Comparison of ENCODE assay signal across 33 mouse cellular contexts in genomic region chr12:104925765-104926164, GRCm38 (mm10).
DNase-seq lines count a peak whose midpoint lies in the region; ATAC-seq and TF ChIP-seq lines count a peak whose summit lies in the region.
"Had no signal": no experiment of that assay in that cellular context is flagged by ENCODE, and none has a peak within 500 bp of the region (broad histone marks: within the 10 kb centered on the region; RNA-seq: fewer than 3 reads in every experiment).

No protein-coding gene starts in this region.

- TF ChIP-seq CTCF in left cerebral cortex, adult 2 months (IDR thresholded peaks at IDR 0.05) = no peak

- peak; percentile 20 for ATAC-seq in frontal cortex, adult (ENCODE audit: low TSS enrichment)
- no peak for ATAC-seq in midbrain, embryonic 16.5 days
- ATAC-seq in megakaryocyte-erythroid progenitor cell, adult 5-6 weeks (replicated peaks; ENCODE audit: low FRiP score, low TSS enrichment, poor library complexity, severe bottlenecking) = no peak
- ATAC-seq: forebrain, embryonic 16.5 days; hindbrain, postnatal 0 days; intestine, embryonic 15.5 days; lung, postnatal 0 days; Patski had no signal

- H3K4me2 ChIP-seq in midbrain, embryonic 16.5 days (ENCODE audit: low read length) = no peak overlapping the region
- H3K4me2 ChIP-seq: embryonic facial prominence, embryonic 12.5 days; heart, embryonic 15.5 days; intestine, embryonic 15.5 days; liver, embryonic 13.5 days; midbrain, embryonic 12.5 days; neural tube, embryonic 13.5 days had no signal

- H3K4me1 ChIP-seq in limb, embryonic 10.5 days = peaks cover 46% of the 10 kb centered on the region
- peaks cover 23% of the 10 kb centered on the region for H3K4me1 ChIP-seq in midbrain, embryonic 16.5 days (ENCODE audit: control insufficient read depth, insufficient read depth, low read length)
- H3K4me1 ChIP-seq: heart, embryonic 10.5 days; heart, embryonic 15.5 days; liver, embryonic 13.5 days had no signal

- 88% methylated on average over 2 of the region's 2 CpGs for WGBS in limb, embryonic 10.5 days
- WGBS in midbrain, embryonic 16.5 days = 85% methylated on average over 2 of the region's 2 CpGs

- no peaks in the 10 kb centered on the region for H3K9me3 ChIP-seq in limb, embryonic 10.5 days (replicated peaks)
- H3K9me3 ChIP-seq in midbrain, embryonic 16.5 days (replicated peaks; ENCODE audit: control insufficient read depth, low read length, poor library complexity, severe bottlenecking) = no peaks in the 10 kb centered on the region
- H3K9me3 ChIP-seq: embryonic facial prominence, embryonic 12.5 days; G1E; heart, embryonic 10.5 days; heart, embryonic 15.5 days; liver, embryonic 13.5 days; midbrain, embryonic 12.5 days; neural tube, embryonic 13.5 days had no signal

- no peak overlapping the region for H3K4me3 ChIP-seq in left cerebral cortex, adult 2 months
- no peak overlapping the region for H3K4me3 ChIP-seq in limb, embryonic 10.5 days
- H3K4me3 ChIP-seq in midbrain, embryonic 16.5 days (ENCODE audit: low read depth, low read length) = no peak overlapping the region
- H3K4me3 ChIP-seq: embryonic facial prominence, embryonic 12.5 days; heart, embryonic 10.5 days; heart, embryonic 15.5 days; intestine, embryonic 15.5 days; liver, embryonic 13.5 days; midbrain, embryonic 12.5 days; neural tube, embryonic 13.5 days had no signal

- intact Hi-C loops in left cerebral cortex, adult 2 months (cut with DNase I) = no loop called here
- intact Hi-C loops in gastrocnemius, postnatal 14 days (cut with DNase I; ENCODE audit: low total_unique reads) = no loop called here

- no peak for DNase-seq in frontal cortex, adult 2 months (ENCODE audit: extremely low spot score in 1 of 2, low spot score in 1 of 2)
- DNase-seq in left cerebral cortex, adult 2 months (ENCODE audit: extremely low spot score in 1 of 2, low spot score in 2 of 2) = no peak
- DNase-seq in left cerebral cortex, adult 18-20 months (ENCODE audit: low spot score in 2 of 2) = no peak
- no peak for DNase-seq in limb, embryonic 10.5 days (ENCODE audit: low spot score)
- no peak for DNase-seq in gastrocnemius, postnatal 14 days
- DNase-seq: adrenal gland, postnatal 14 days; cerebellum, adult 2 months; cerebellum, postnatal 25 days; gastrocnemius, postnatal 10 days; kidney, adult 2 months; kidney, postnatal 4 days; liver, embryonic 13.5 days; lung, adult 18-20 months; lung, postnatal 4 days; right cerebral cortex, postnatal 4 days; thymus, adult 18-20 months; thymus, postnatal 25 days had no signal

- no peaks in the 10 kb centered on the region for H3K36me3 ChIP-seq in limb, embryonic 10.5 days
- H3K36me3 ChIP-seq in midbrain, embryonic 16.5 days (ENCODE audit: control insufficient read depth, insufficient read depth, low read length) = no peaks in the 10 kb centered on the region
- H3K36me3 ChIP-seq: embryonic facial prominence, embryonic 12.5 days; heart, embryonic 10.5 days; heart, embryonic 15.5 days; intestine, embryonic 15.5 days; liver, embryonic 13.5 days; midbrain, embryonic 12.5 days; neural tube, embryonic 13.5 days had no signal

- H3K27ac ChIP-seq in left cerebral cortex, adult 2 months = peak overlapping the region; percentile 63
- 0 out of 2 replicates have a peak overlapping the region, but pooled peaks have one; percentile 19 for H3K27ac ChIP-seq in limb, embryonic 10.5 days
- H3K27ac ChIP-seq in midbrain, embryonic 16.5 days (ENCODE audit: low read length) = peak overlapping the region; percentile 58
- H3K27ac ChIP-seq: embryonic facial prominence, embryonic 12.5 days; heart, embryonic 10.5 days; heart, embryonic 15.5 days; intestine, embryonic 15.5 days; kidney, postnatal 0 days; liver, embryonic 13.5 days; neural tube, embryonic 13.5 days; stomach, postnatal 0 days had no signal

- no peaks in the 10 kb centered on the region for H3K27me3 ChIP-seq in limb, embryonic 10.5 days (ENCODE audit: low read depth, poor library complexity, severe bottlenecking)
- H3K27me3 ChIP-seq in midbrain, embryonic 16.5 days (ENCODE audit: control insufficient read depth, insufficient read depth, low read depth, low read length) = no peaks in the 10 kb centered on the region
- H3K27me3 ChIP-seq: heart, embryonic 15.5 days; intestine, embryonic 15.5 days; liver, embryonic 13.5 days; midbrain, embryonic 12.5 days; neural tube, embryonic 13.5 days; Patski had no signal

- H3K9ac ChIP-seq in midbrain, embryonic 16.5 days (ENCODE audit: low read depth, low read length) = no peak overlapping the region
- H3K9ac ChIP-seq: embryonic facial prominence, embryonic 12.5 days; heart, embryonic 15.5 days; intestine, embryonic 15.5 days; liver, embryonic 13.5 days; midbrain, embryonic 12.5 days; neural tube, embryonic 13.5 days had no signal
